7 mouse cellular contexts compared by ENCODE assay signal in the genomic region with DNA sequence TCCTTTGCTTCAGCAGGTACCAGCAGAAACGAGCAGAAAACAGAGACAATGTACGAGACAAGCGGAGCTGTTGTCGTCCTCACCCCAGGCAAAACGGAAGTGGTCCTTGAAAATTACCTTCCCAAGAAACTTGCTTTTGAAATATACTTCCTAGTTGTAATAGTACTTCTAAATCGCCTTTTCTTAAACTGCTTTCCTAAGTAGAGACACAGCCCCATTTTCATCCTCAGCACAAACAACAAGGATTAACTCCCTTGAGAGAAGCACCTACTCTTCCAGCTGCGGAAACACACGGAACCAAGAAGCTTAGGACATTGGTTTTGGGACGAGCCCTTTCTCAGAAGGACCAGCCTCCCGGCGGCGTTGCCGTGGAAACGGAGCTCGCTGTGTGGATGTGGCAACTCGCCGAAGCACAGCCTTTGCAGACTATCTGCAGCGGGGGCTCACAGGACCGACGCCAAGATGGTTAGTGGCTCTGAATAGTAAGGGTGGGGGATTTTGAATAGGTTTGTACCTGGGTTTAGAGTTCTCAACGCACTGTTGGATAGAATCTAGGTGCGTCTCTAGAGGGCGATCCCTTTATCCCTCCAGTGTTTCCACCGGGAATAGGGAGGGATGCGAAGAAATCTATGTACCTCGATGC. TPM values are rescaled to one million over a fixed set of nuclear protein-coding genes. Genes with fewer than 3 reads are reported as not detected.
A peak's percentile ranks its signal among the peaks of the same experiment; 100 is the strongest.
DNase-seq lines count a peak whose midpoint lies in the region; ATAC-seq lines count a peak whose summit lies in the region.

A gene (plus strand): TSS at position 341 of the 643 bp plus-strand sequence.

- peak within 1 kb of the TSS; percentile 68 for H3K4me3 ChIP-seq in embryonic facial prominence, embryonic 12.5 days
- peak within 1 kb of the TSS; percentile 46 for H3K4me3 ChIP-seq in limb, embryonic 11.5 days (ENCODE audit: low read depth, low read length)
- peak within 1 kb of the TSS; percentile 55 for H3K4me3 ChIP-seq in midbrain, embryonic 14.5 days (replicated peaks; ENCODE audit: low read depth, low read length)

- peaks cover 7% of the 10 kb centered on the region for H3K36me3 ChIP-seq in embryonic facial prominence, embryonic 12.5 days
- H3K36me3 ChIP-seq in limb, embryonic 11.5 days (ENCODE audit: control insufficient read depth, insufficient read depth, low read length), result no peaks in the 10 kb centered on the region
- H3K36me3 ChIP-seq in midbrain, embryonic 14.5 days (ENCODE audit: control insufficient read depth, insufficient read depth, low read length), result peaks cover 20% of the 10 kb centered on the region; the same call in 1 of the 2 replicates

- H3K9me3 ChIP-seq in embryonic facial prominence, embryonic 12.5 days, result no peaks in the 10 kb centered on the region
- H3K9me3 ChIP-seq in limb, embryonic 11.5 days (ENCODE audit: control insufficient read depth, low read length), result no peaks in the 10 kb centered on the region
- H3K9me3 ChIP-seq in midbrain, embryonic 14.5 days (ENCODE audit: control insufficient read depth, low read length), result no peaks in the 10 kb centered on the region

- peak within 1 kb of the TSS; percentile 69 for H3K4me2 ChIP-seq in embryonic facial prominence, embryonic 12.5 days (replicated peaks)
- peak within 1 kb of the TSS; percentile 66 for H3K4me2 ChIP-seq in limb, embryonic 11.5 days (ENCODE audit: low read depth, severe bottlenecking)
- peak within 1 kb of the TSS; percentile 74 for H3K4me2 ChIP-seq in midbrain, embryonic 14.5 days (ENCODE audit: low read length)

- H3K9ac ChIP-seq in embryonic facial prominence, embryonic 12.5 days, result peak within 1 kb of the TSS; percentile 49
- peak within 1 kb of the TSS; percentile 54 for H3K9ac ChIP-seq in limb, embryonic 11.5 days (ENCODE audit: low read length)
- H3K9ac ChIP-seq in midbrain, embryonic 14.5 days (replicated peaks; ENCODE audit: low read length), result peak within 1 kb of the TSS; percentile 58

- DNase-seq in adrenal gland, postnatal 25 days, result peak; percentile 85
- DNase-seq in heart, adult 11 months, result peak; percentile 97
- peak; percentile 89 for DNase-seq in kidney, adult 18-20 months
- DNase-seq in limb, embryonic 11.5 days (ENCODE audit: low spot score), result peak; percentile 92
- DNase-seq in midbrain, embryonic 14.5 days, result peak; percentile 96
- peak; percentile 58 to 75 for DNase-seq in spleen, adult 18-20 months

- H3K27me3 ChIP-seq in embryonic facial prominence, embryonic 12.5 days, result no peaks in the 10 kb centered on the region
- H3K27me3 ChIP-seq in limb, embryonic 11.5 days (ENCODE audit: control insufficient read depth, insufficient read depth, low read length), result no peaks in the 10 kb centered on the region
- no peaks in the 10 kb centered on the region for H3K27me3 ChIP-seq in midbrain, embryonic 14.5 days (ENCODE audit: control insufficient read depth, insufficient read depth, low read length)

- H3K4me1 ChIP-seq in embryonic facial prominence, embryonic 12.5 days, result no peaks in the 10 kb centered on the region
- no peaks in the 10 kb centered on the region for H3K4me1 ChIP-seq in limb, embryonic 11.5 days (ENCODE audit: control insufficient read depth, insufficient read depth, low read length)
- H3K4me1 ChIP-seq in midbrain, embryonic 14.5 days (ENCODE audit: control insufficient read depth, insufficient read depth, low read length), result 0 out of 2 replicates have a peak, but pooled peaks cover 4% of the 10 kb centered on the region

- peak; percentile 64; the same call in 1 of the 2 replicates for ATAC-seq in embryonic facial prominence, embryonic 12.5 days (ENCODE audit: insufficient number of reproducible peaks, insufficient read depth, low FRiP score, low TSS enrichment)
- peak; percentile 76; the same call in 1 of the 2 replicates for ATAC-seq in limb, embryonic 11.5 days (ENCODE audit: insufficient number of reproducible peaks, low FRiP score, low TSS enrichment, low read depth)
- ATAC-seq in midbrain, embryonic 14.5 days (ENCODE audit: low FRiP score, low TSS enrichment), result peak; percentile 91

- H3K27ac ChIP-seq in embryonic facial prominence, embryonic 12.5 days, result 0 out of 2 replicates have a peak within 1 kb of the TSS, but pooled peaks have one; percentile 23
- H3K27ac ChIP-seq in limb, embryonic 11.5 days (replicated peaks; ENCODE audit: low read depth, low read length), result no peak within 1 kb of the TSS
- H3K27ac ChIP-seq in midbrain, embryonic 14.5 days (replicated peaks; ENCODE audit: low read depth, low read length), result peak within 1 kb of the TSS; percentile 71

- under 1% methylated on average over 26 of the region's 26 CpGs for WGBS in embryonic facial prominence, embryonic 12.5 days
- under 1% methylated on average over 26 of the region's 26 CpGs for WGBS in limb, embryonic 11.5 days
- under 1% methylated on average over 26 of the region's 26 CpGs for WGBS in midbrain, embryonic 14.5 days

RNA-seq across cellular contexts. Expression of the gene that starts here (rescaled TPM):
- 2.5 and 2.7 TPM in 2 replicates for total RNA-seq in adrenal gland, postnatal 25 days (2021)
- polyA plus RNA-seq in embryonic facial prominence, embryonic 12.5 days (2016; fragmentation: Nextera tagmentation; extraction: Ambion mirVana), result 12.7 and 12.9 TPM in 2 replicates
- 13.4 and 14.1 TPM in 2 replicates for polyA plus RNA-seq in limb, embryonic 11.5 days (2014; fragmentation: Nextera tagmentation; extraction: Ambion mirVana)
- 4.7 and 6.0 TPM in 2 replicates for polyA plus RNA-seq in midbrain, embryonic 14.5 days (2014; fragmentation: Nextera tagmentation; extraction: Ambion mirVana)
